Mouse (Mus musculus): ENCODE data around the gene Kcnh5. TPM values are rescaled to one million over a fixed set of nuclear protein-coding genes. Genes with fewer than 3 reads are reported as not detected.

Kcnh5 gene
- polyA plus RNA-seq, 1 experiment from 2014 or later, result not detected

DNA sequence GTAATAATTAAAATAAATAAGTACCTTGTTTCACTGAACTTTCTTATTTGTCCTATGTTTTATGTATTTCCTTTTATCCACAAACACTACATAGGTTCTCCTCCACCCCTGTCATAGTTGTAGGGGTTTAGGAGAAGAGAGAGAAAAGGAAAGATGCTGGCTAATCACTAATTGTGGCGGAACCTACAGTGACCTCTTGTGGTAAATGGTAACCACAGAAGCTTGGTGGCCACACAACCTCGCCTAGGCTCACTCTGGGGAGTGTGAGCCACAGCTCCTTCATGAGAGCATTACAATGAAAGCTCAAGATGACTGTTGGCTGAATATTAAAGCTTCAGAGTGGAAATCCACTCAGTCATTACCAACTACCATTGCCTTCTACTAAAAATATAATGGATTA lies 6.2 kb downstream of the Kcnh5 start:
- no peaks in the 10 kb centered on the region for H3K4me1 ChIP-seq (ENCODE audit: control insufficient read depth in 2 of 2, insufficient read depth in 2 of 2, low read length in 2 of 2)
- H3K27me3 ChIP-seq (ENCODE audit: control insufficient read depth, insufficient read depth, low read length), result peaks cover 23% of the 10 kb centered on the region
- H3K4me2 ChIP-seq (ENCODE audit: low read length), result no peak overlapping the region
- no peaks in the 10 kb centered on the region for H3K9me3 ChIP-seq (ENCODE audit: control insufficient read depth, low read length)
- H3K27ac ChIP-seq (replicated peaks in 1 of 2; ENCODE audit: control insufficient read depth in 1 of 2, insufficient read depth in 1 of 2, low read depth in 2 of 2, low read length in 2 of 2), result no peak overlapping the region
- H3K4me3 ChIP-seq (ENCODE audit: control insufficient read depth in 1 of 2, insufficient read depth in 1 of 2, low read depth in 1 of 2, low read length in 2 of 2), result no peak overlapping the region
- WGBS, result 16% methylated on average over 2 of the region's 2 CpGs
- no peaks in the 10 kb centered on the region for H3K36me3 ChIP-seq (ENCODE audit: control insufficient read depth, insufficient read depth, low read length)
- no peak for ATAC-seq (ENCODE audit: insufficient number of reproducible peaks, insufficient read depth, low FRiP score, low read depth)
- no peak overlapping the region for H3K9ac ChIP-seq (ENCODE audit: low read length)

GRCm38 (mm10) chr12:75153076-75153568 lies 24.0 kb downstream of the Kcnh5 start:
- 92% methylated on average over 2 of the region's 2 CpGs for WGBS
- H3K4me3 ChIP-seq (ENCODE audit: control insufficient read depth in 1 of 2, insufficient read depth in 1 of 2, low read depth in 1 of 2, low read length in 2 of 2), result no peak overlapping the region
- no peaks in the 10 kb centered on the region for H3K4me1 ChIP-seq (ENCODE audit: control insufficient read depth in 2 of 2, insufficient read depth in 2 of 2, low read length in 2 of 2)
- no peak overlapping the region for H3K9ac ChIP-seq (ENCODE audit: low read length)
- H3K27me3 ChIP-seq (ENCODE audit: control insufficient read depth, insufficient read depth, low read length), result no peaks in the 10 kb centered on the region
- no peaks in the 10 kb centered on the region for H3K36me3 ChIP-seq (ENCODE audit: control insufficient read depth, insufficient read depth, low read length)
- H3K4me2 ChIP-seq (ENCODE audit: low read length), result no peak overlapping the region
- H3K9me3 ChIP-seq (ENCODE audit: control insufficient read depth, low read length), result no peaks in the 10 kb centered on the region
- H3K27ac ChIP-seq (replicated peaks in 1 of 2; ENCODE audit: control insufficient read depth in 1 of 2, insufficient read depth in 1 of 2, low read depth in 2 of 2, low read length in 2 of 2), result no peak overlapping the region
- no peak for ATAC-seq (ENCODE audit: insufficient number of reproducible peaks, insufficient read depth, low FRiP score, low read depth)

DNA sequence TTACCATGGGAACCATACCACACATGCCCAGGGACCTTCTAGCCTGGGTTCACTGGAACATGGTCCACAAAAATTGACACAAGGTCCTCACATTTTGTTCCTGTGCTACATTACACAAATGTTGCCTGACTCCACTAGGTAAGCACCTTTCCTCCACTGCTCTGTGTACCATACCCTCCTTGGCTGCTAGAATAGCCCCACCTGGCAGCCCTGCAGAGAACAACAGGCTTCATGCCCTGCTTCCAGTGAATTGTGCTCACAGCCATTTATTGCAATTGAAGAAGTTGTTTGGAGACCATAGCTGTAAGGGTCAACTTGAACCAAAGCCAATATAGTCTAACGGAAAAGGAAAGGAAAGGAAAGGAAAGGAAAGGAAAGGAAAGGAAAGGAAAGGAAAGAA lies 37.3 kb downstream of the Kcnh5 start:
- WGBS, result 83% methylated on average over 1 of the region's 1 CpGs
- Histone ChIP-seq H3K36me3 (ENCODE audit: control insufficient read depth, insufficient read depth, low read length) (no peaks in the 10 kb centered on the region), H3K4me1 (ENCODE audit: control insufficient read depth in 2 of 2, insufficient read depth in 2 of 2, low read length in 2 of 2) (no peaks in the 10 kb centered on the region), H3K9ac (ENCODE audit: low read length) (no peak overlapping the region), H3K27ac (replicated peaks in 1 of 2; ENCODE audit: control insufficient read depth in 1 of 2, insufficient read depth in 1 of 2, low read depth in 2 of 2, low read length in 2 of 2) (no peak overlapping the region), H3K9me3 (ENCODE audit: control insufficient read depth, low read length) (no peaks in the 10 kb centered on the region), H3K27me3 (ENCODE audit: control insufficient read depth, insufficient read depth, low read length) (no peaks in the 10 kb centered on the region), H3K4me2 (ENCODE audit: low read length) (no peak overlapping the region), H3K4me3 (ENCODE audit: control insufficient read depth in 1 of 2, insufficient read depth in 1 of 2, low read depth in 1 of 2, low read length in 2 of 2) (no peak overlapping the region)
- no peak for ATAC-seq (ENCODE audit: insufficient number of reproducible peaks, insufficient read depth, low FRiP score, low read depth)

GRCm38 (mm10) chr12:75091921-75092320 lies 85.2 kb downstream of the Kcnh5 start:
- Histone ChIP-seq H3K36me3 (ENCODE audit: control insufficient read depth, insufficient read depth, low read length) (no peaks in the 10 kb centered on the region), H3K27ac (replicated peaks in 1 of 2; ENCODE audit: control insufficient read depth in 1 of 2, insufficient read depth in 1 of 2, low read depth in 2 of 2, low read length in 2 of 2) (no peak overlapping the region), H3K9ac (ENCODE audit: low read length) (no peak overlapping the region), H3K4me3 (ENCODE audit: control insufficient read depth in 1 of 2, insufficient read depth in 1 of 2, low read depth in 1 of 2, low read length in 2 of 2) (no peak overlapping the region), H3K4me1 (ENCODE audit: control insufficient read depth in 2 of 2, insufficient read depth in 2 of 2, low read length in 2 of 2) (no peaks in the 10 kb centered on the region), H3K9me3 (ENCODE audit: control insufficient read depth, low read length) (no peaks in the 10 kb centered on the region), H3K27me3 (ENCODE audit: control insufficient read depth, insufficient read depth, low read length) (no peaks in the 10 kb centered on the region), H3K4me2 (ENCODE audit: low read length) (no peak overlapping the region)
- 69% methylated on average over 5 of the region's 5 CpGs for WGBS
- ATAC-seq (ENCODE audit: insufficient number of reproducible peaks, insufficient read depth, low FRiP score, low read depth), result no peak

- no peaks in the 10 kb centered on the region for H3K4me1 ChIP-seq (ENCODE audit: control insufficient read depth in 2 of 2, insufficient read depth in 2 of 2, low read length in 2 of 2)
- ATAC-seq (ENCODE audit: insufficient number of reproducible peaks, insufficient read depth, low FRiP score, low read depth), result no peak
- H3K4me3 ChIP-seq (ENCODE audit: control insufficient read depth in 1 of 2, insufficient read depth in 1 of 2, low read depth in 1 of 2, low read length in 2 of 2), result no peak overlapping the region
- H3K36me3 ChIP-seq (ENCODE audit: control insufficient read depth, insufficient read depth, low read length), result no peaks in the 10 kb centered on the region
- no peaks in the 10 kb centered on the region for H3K9me3 ChIP-seq (ENCODE audit: control insufficient read depth, low read length)
- no peak overlapping the region for H3K4me2 ChIP-seq (ENCODE audit: low read length)
- H3K9ac ChIP-seq (ENCODE audit: low read length), result no peak overlapping the region
- H3K27ac ChIP-seq (replicated peaks in 1 of 2; ENCODE audit: control insufficient read depth in 1 of 2, insufficient read depth in 1 of 2, low read depth in 2 of 2, low read length in 2 of 2), result no peak overlapping the region
- H3K27me3 ChIP-seq (ENCODE audit: control insufficient read depth, insufficient read depth, low read length), result no peaks in the 10 kb centered on the region
- WGBS, result 86% methylated on average over 1 of the region's 1 CpGs
Measured at GRCm38 (mm10) chr12:75090957-75091356, 86.2 kb downstream of the Kcnh5 start.

- Histone ChIP-seq H3K4me2 (ENCODE audit: low read length) (no peak overlapping the region), H3K27ac (replicated peaks in 1 of 2; ENCODE audit: control insufficient read depth in 1 of 2, insufficient read depth in 1 of 2, low read depth in 2 of 2, low read length in 2 of 2) (no peak overlapping the region), H3K4me1 (ENCODE audit: control insufficient read depth in 2 of 2, insufficient read depth in 2 of 2, low read length in 2 of 2) (no peaks in the 10 kb centered on the region), H3K4me3 (ENCODE audit: control insufficient read depth in 1 of 2, insufficient read depth in 1 of 2, low read depth in 1 of 2, low read length in 2 of 2) (no peak overlapping the region), H3K36me3 (ENCODE audit: control insufficient read depth, insufficient read depth, low read length) (no peaks in the 10 kb centered on the region), H3K9ac (ENCODE audit: low read length) (no peak overlapping the region), H3K9me3 (ENCODE audit: control insufficient read depth, low read length) (no peaks in the 10 kb centered on the region), H3K27me3 (ENCODE audit: control insufficient read depth, insufficient read depth, low read length) (no peaks in the 10 kb centered on the region)
- WGBS, result 59% methylated on average over 5 of the region's 5 CpGs
- ATAC-seq (ENCODE audit: insufficient number of reproducible peaks, insufficient read depth, low FRiP score, low read depth), result no peak
Measured at GRCm38 (mm10) chr12:75077175-75077574, 100.0 kb downstream of the Kcnh5 start.

DNA sequence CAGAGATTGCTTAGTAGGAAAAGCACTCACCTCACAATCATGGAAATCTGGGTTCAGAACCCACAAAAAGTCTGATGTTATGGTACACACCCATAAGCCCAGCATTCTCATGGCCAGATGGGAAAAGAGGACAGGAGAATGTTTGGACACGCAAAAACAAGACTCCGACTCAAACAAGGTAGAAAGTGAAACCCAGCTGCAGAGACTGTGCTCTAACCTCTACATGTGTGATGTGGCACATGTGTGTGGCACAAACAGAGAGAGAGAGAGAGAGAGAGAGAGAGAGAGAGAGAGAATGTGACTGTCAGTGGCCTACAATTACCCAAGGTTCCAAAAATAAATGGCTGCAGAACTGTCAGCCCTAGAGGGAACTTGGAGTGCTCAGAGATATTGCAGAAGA lies 106.1 kb downstream of the Kcnh5 start:
- Histone ChIP-seq H3K9me3 (ENCODE audit: control insufficient read depth, low read length) (no peaks in the 10 kb centered on the region), H3K9ac (ENCODE audit: low read length) (no peak overlapping the region)
- 92% methylated on average over 2 of the region's 2 CpGs for WGBS

GRCm38 (mm10) chr12:75062571-75062970 lies 114.6 kb downstream of the Kcnh5 start:
- H3K36me3 ChIP-seq (ENCODE audit: control insufficient read depth, insufficient read depth, low read length), result no peaks in the 10 kb centered on the region
- no peak overlapping the region for H3K4me2 ChIP-seq (ENCODE audit: low read length)
- H3K27ac ChIP-seq (replicated peaks in 1 of 2; ENCODE audit: control insufficient read depth in 1 of 2, insufficient read depth in 1 of 2, low read depth in 2 of 2, low read length in 2 of 2), result no peak overlapping the region
- H3K9me3 ChIP-seq (ENCODE audit: control insufficient read depth, low read length), result no peaks in the 10 kb centered on the region
- H3K4me3 ChIP-seq (ENCODE audit: control insufficient read depth in 1 of 2, insufficient read depth in 1 of 2, low read depth in 1 of 2, low read length in 2 of 2), result no peak overlapping the region
- no peaks in the 10 kb centered on the region for H3K27me3 ChIP-seq (ENCODE audit: control insufficient read depth, insufficient read depth, low read length)
- no peak overlapping the region for H3K9ac ChIP-seq (ENCODE audit: low read length)
- no peak for ATAC-seq (ENCODE audit: insufficient number of reproducible peaks, insufficient read depth, low FRiP score, low read depth)
- no peaks in the 10 kb centered on the region for H3K4me1 ChIP-seq (ENCODE audit: control insufficient read depth in 2 of 2, insufficient read depth in 2 of 2, low read length in 2 of 2)

More for the DNA sequence above, 106.1 kb downstream of the Kcnh5 start:
- no peak overlapping the region for H3K4me3 ChIP-seq (ENCODE audit: control insufficient read depth in 1 of 2, insufficient read depth in 1 of 2, low read depth in 1 of 2, low read length in 2 of 2)
- H3K4me1 ChIP-seq (ENCODE audit: control insufficient read depth in 2 of 2, insufficient read depth in 2 of 2, low read length in 2 of 2), result no peaks in the 10 kb centered on the region
- no peak overlapping the region for H3K4me2 ChIP-seq (ENCODE audit: low read length)
- H3K27me3 ChIP-seq (ENCODE audit: control insufficient read depth, insufficient read depth, low read length), result no peaks in the 10 kb centered on the region
- no peak for ATAC-seq (ENCODE audit: insufficient number of reproducible peaks, insufficient read depth, low FRiP score, low read depth)
- no peak overlapping the region for H3K27ac ChIP-seq (replicated peaks in 1 of 2; ENCODE audit: control insufficient read depth in 1 of 2, insufficient read depth in 1 of 2, low read depth in 2 of 2, low read length in 2 of 2)
- H3K36me3 ChIP-seq (ENCODE audit: control insufficient read depth, insufficient read depth, low read length), result no peaks in the 10 kb centered on the region

Data from heart, embryonic 14.5 days (tissue).